Mouse (Mus musculus): ENCODE measurements around the gene Orc3.

DNA sequence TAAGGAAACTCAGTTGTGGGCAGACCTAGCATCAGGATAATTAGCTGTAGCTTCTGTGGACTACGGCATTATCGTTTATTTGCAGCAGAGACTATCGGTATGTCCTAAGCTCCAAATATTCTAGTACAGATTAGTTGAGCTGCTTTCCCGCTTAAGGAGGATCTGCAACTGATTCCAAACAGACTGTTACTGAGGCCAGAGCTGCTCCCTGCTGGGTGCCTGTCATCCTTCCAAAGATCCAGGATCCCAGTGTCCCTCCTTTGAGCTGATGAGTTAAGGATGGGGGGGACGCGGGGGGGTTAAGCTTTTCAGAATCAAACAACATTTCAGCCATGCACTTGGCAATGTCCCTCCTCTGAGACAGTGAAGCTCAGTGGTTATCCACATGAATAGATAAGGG lies 84.8 kb downstream of the Orc3 start:
- TF ChIP-seq CTCF (IDR thresholded peaks at IDR 0.05; ENCODE audit: extremely low read depth, insufficient read length, insufficient replicate concordance, low read depth, low read length) (no peak), POLR2A (IDR thresholded peaks at IDR 0.05; ENCODE audit: low read depth, low read length) (no peak)
